Mouse (Mus musculus) ES-Bruce4 (cell line): ENCODE measurements around the gene Large2.

Experiments used
- EP300 ChIP-seq: IDR thresholded peaks from 2 replicates; pipeline ENCODE4 v1.6.1; 2011; ENCODE audit warnings: low read depth, low read length; ENCODE audit not compliant: insufficient read depth
- POLR2A ChIP-seq: IDR thresholded peaks from one replicate; pipeline ENCODE4 v1.8.1; 2011; ENCODE audit warnings: low read length; ENCODE audit not compliant: insufficient read depth

- TF ChIP-seq EP300 = no peak
- no peak for TF ChIP-seq POLR2A
These were observed 20.4 kb downstream of the Large2 start for GRCm38 (mm10) chr2:92354224-92354623.
